Mouse (Mus musculus) midbrain, postnatal 0 days (tissue): ENCODE measurements at regions not wholly inside any gene's neighbourhood (a gene's known extent, or its start where the extent isn't known, plus 50 kb on each side); places are given as distances from the start of the nearest gene placed in this dataset.

Experiments used
- ATAC-seq: fragments of 200-750 bp; cut with Nextera tagmentation; 2 replicates; pipeline ENCODE4 v1.8.0; 2017; ENCODE audit warnings: moderate number of reproducible peaks, mild to moderate bottlenecking, moderate TSS enrichment, moderate library complexity; ENCODE audit not compliant: low FRiP score
- DNase-seq: peaks from one replicate; pipeline ENCODE4 v3.0.0-alpha.2; 2015; ENCODE audit warnings: low spot score
- H3K27ac ChIP-seq: fragments of 300-500 bp; sonication (generic); 2 replicates; pipeline ENCODE4 v1.5.1; 2014; ENCODE audit warnings: low read depth, mild to moderate bottlenecking, low read length, mixed read lengths
- H3K27me3 ChIP-seq: fragments of 300-500 bp; sonication (generic); 2 replicates; pipeline ENCODE4 v1.6.1; 2014; ENCODE audit warnings: low read length, control low read depth, mixed read lengths; ENCODE audit not compliant: insufficient read depth
- H3K36me3 ChIP-seq: fragments of 300-500 bp; sonication (generic); 2 replicates; pipeline ENCODE4 v1.6.1; 2014; ENCODE audit warnings: low read length, control low read depth, mixed read lengths; ENCODE audit not compliant: insufficient read depth
- H3K4me1 ChIP-seq: fragments of 300-500 bp; sonication (generic); 2 replicates; pipeline ENCODE4 v1.6.1; 2014; ENCODE audit warnings: mild to moderate bottlenecking, control low read depth, antibody characterized with exemption, low read length, mixed read lengths; ENCODE audit not compliant: insufficient read depth
- H3K4me2 ChIP-seq: fragments of 300-500 bp; sonication (generic); 2 replicates; pipeline ENCODE4 v1.6.1; 2014; ENCODE audit warnings: low read depth, mild to moderate bottlenecking, low read length, mixed read lengths; ENCODE audit not compliant: poor library complexity, severe bottlenecking
- H3K4me3 ChIP-seq: fragments of 300-500 bp; sonication (generic); 2 replicates; pipeline ENCODE4 v1.5.1; 2014; ENCODE audit warnings: low read depth, mild to moderate bottlenecking, low read length, moderate library complexity
- H3K9ac ChIP-seq: fragments of 300-500 bp; sonication (generic); replicated peaks from 2 replicates; pipeline ENCODE4 v1.6.1; 2014; ENCODE audit warnings: mild to moderate bottlenecking, low read length, moderate library complexity, mixed read lengths; ENCODE audit not compliant: poor library complexity, severe bottlenecking
- H3K9me3 ChIP-seq: fragments of 300-500 bp; sonication (generic); 2 replicates; pipeline ENCODE4 v1.6.1; 2016; ENCODE audit warnings: low read length, control low read depth
- CTCF ChIP-seq: IDR thresholded peaks from 2 replicates; pipeline ENCODE4 v1.5.1; 2016; ENCODE audit warnings: antibody characterized with exemption, mild to moderate bottlenecking
- WGBS: fragments of 180-500 bp; shearing (Covaris S2); extraction: QIAGEN DNeasy Blood & Tissue Kit; methylation state at CpG from one replicate; pipeline ENCODE4 v1.1.7; 2014; 5-methylcytosine and 5-hydroxymethylcytosine counted together

GRCm38 (mm10) chr16:71812840-71813239 is 495.3 kb upstream of the Robo1 start:
- no peaks in the 10 kb centered on the region for H3K27me3 ChIP-seq
- no peak overlapping the region for H3K4me3 ChIP-seq
- 53% methylated on average over 5 of the region's 5 CpGs for WGBS
- H3K4me2 ChIP-seq: no peak overlapping the region
- DNase-seq (no peak), ATAC-seq (no peak)
- no peak overlapping the region for H3K27ac ChIP-seq
- no peaks in the 10 kb centered on the region for H3K9me3 ChIP-seq
- no peak overlapping the region for H3K9ac ChIP-seq
- no peak for TF ChIP-seq CTCF
- H3K36me3 ChIP-seq: no peaks in the 10 kb centered on the region
- no peaks in the 10 kb centered on the region for H3K4me1 ChIP-seq

GRCm38 (mm10) chr16:71835325-71835724 is 472.8 kb upstream of the Robo1 start:
- Histone ChIP-seq H3K9me3 (no peaks in the 10 kb centered on the region), H3K27me3 (no peaks in the 10 kb centered on the region), H3K4me3 (no peak overlapping the region), H3K36me3 (no peaks in the 10 kb centered on the region), H3K4me1 (no peaks in the 10 kb centered on the region), H3K27ac (no peak overlapping the region), H3K9ac (no peak overlapping the region), H3K4me2 (no peak overlapping the region)
- ATAC-seq: no peak
- no peak for DNase-seq
- no peak for TF ChIP-seq CTCF
- WGBS: 89% methylated on average over 2 of the region's 2 CpGs

GRCm38 (mm10) chr16:71850097-71850496 is 458.0 kb upstream of the Robo1 start:
- no peak for DNase-seq
- Histone ChIP-seq H3K9me3 (no peaks in the 10 kb centered on the region), H3K9ac (no peak overlapping the region), H3K4me1 (no peaks in the 10 kb centered on the region), H3K4me2 (no peak overlapping the region), H3K27me3 (no peaks in the 10 kb centered on the region), H3K27ac (no peak overlapping the region), H3K36me3 (no peaks in the 10 kb centered on the region), H3K4me3 (no peak overlapping the region)
- ATAC-seq: no peak
- TF ChIP-seq CTCF: no peak
- 86% methylated on average over 3 of the region's 3 CpGs for WGBS

- no peak for DNase-seq
- Histone ChIP-seq H3K27ac (no peak overlapping the region), H3K9me3 (no peaks in the 10 kb centered on the region), H3K27me3 (no peaks in the 10 kb centered on the region), H3K4me2 (no peak overlapping the region), H3K4me1 (no peaks in the 10 kb centered on the region), H3K4me3 (no peak overlapping the region), H3K9ac (no peak overlapping the region), H3K36me3 (no peaks in the 10 kb centered on the region)
- WGBS: 79% methylated on average over 3 of the region's 3 CpGs
- ATAC-seq: no peak
- no peak for TF ChIP-seq CTCF
These were observed 456.4 kb upstream of the Robo1 start for GRCm38 (mm10) chr16:71851590-71852190.

- Histone ChIP-seq H3K36me3 (no peaks in the 10 kb centered on the region), H3K27me3 (no peaks in the 10 kb centered on the region), H3K4me1 (no peaks in the 10 kb centered on the region), H3K9ac (no peak overlapping the region), H3K9me3 (no peaks in the 10 kb centered on the region), H3K4me2 (no peak overlapping the region), H3K4me3 (no peak overlapping the region), H3K27ac (no peak overlapping the region)
- TF ChIP-seq CTCF: no peak
- ATAC-seq (no peak), DNase-seq (no peak)
These were observed 450.2 kb upstream of the Robo1 start for GRCm38 (mm10) chr16:71857877-71858276.

- ATAC-seq: no peak
- 94% methylated on average over 2 of the region's 2 CpGs for WGBS
These were observed 447.9 kb upstream of the Robo1 start for GRCm38 (mm10) chr16:71860205-71860604.

More at GRCm38 (mm10) chr16:71860205-71860604, 447.9 kb upstream of the Robo1 start:
- Histone ChIP-seq H3K4me2 (no peak overlapping the region), H3K9me3 (no peaks in the 10 kb centered on the region), H3K36me3 (no peaks in the 10 kb centered on the region), H3K4me1 (no peaks in the 10 kb centered on the region), H3K9ac (no peak overlapping the region), H3K27me3 (no peaks in the 10 kb centered on the region), H3K27ac (no peak overlapping the region), H3K4me3 (no peak overlapping the region)
- DNase-seq: no peak
- no peak for TF ChIP-seq CTCF
